Mouse (Mus musculus) adipocyte (in vitro differentiated cells): Measurements from ENCODE around the gene Olfr544.

Experiments used
- DNase-seq: peaks from one replicate; pipeline ENCODE4 v3.0.0-alpha.2; 2016; ENCODE audit warnings: low spot score

The Olfr544 gene

GRCm38 (mm10) chr7:102477377-102477776 lies 10.7 kb downstream of the Olfr544 start:
- no peak for DNase-seq

- DNase-seq = no peak
These were observed 11.5 kb downstream of the Olfr544 start for GRCm38 (mm10) chr7:102476601-102477000.

- no peak for DNase-seq
These were observed 15.4 kb downstream of the Olfr544 start for GRCm38 (mm10) chr7:102472675-102473074.

GRCm38 (mm10) chr7:102467566-102467965 lies 20.5 kb downstream of the Olfr544 start:
- no peak for DNase-seq

GRCm38 (mm10) chr7:102458618-102459380 lies 29.3 kb downstream of the Olfr544 start:
- DNase-seq = no peak

- no peak for DNase-seq
These were observed 41.7 kb downstream of the Olfr544 start for GRCm38 (mm10) chr7:102446438-102446837.

- DNase-seq = no peak
These were observed 43.8 kb downstream of the Olfr544 start for GRCm38 (mm10) chr7:102444301-102444700.

- no peak for DNase-seq
These were observed 45.7 kb downstream of the Olfr544 start for GRCm38 (mm10) chr7:102442432-102442831.

GRCm38 (mm10) chr7:102441657-102442391 lies 46.3 kb downstream of the Olfr544 start, which contains the start of gene Rrm1:
Gene Rrm1, plus strand, starts transcription at chr7:102441695.
- DNase-seq = peak; percentile 97

GRCm38 (mm10) chr7:102440822-102441656 lies 47.1 kb downstream of the Olfr544 start:
- DNase-seq = no peak

- DNase-seq = no peak
These were observed 53.8 kb downstream of the Olfr544 start for GRCm38 (mm10) chr7:102434344-102434743.
